Mouse (Mus musculus) cortical plate, adult 2 months (tissue): Measurements from ENCODE around the gene Bcan.

Experiments used
- CTCF ChIP-seq: fragments of 200-500 bp; IDR thresholded peaks from 2 replicates; pipeline ENCODE4 v1.5.1; 2011; ENCODE audit warnings: mild to moderate bottlenecking, control low read depth, low read length; ENCODE audit not compliant: insufficient read depth; ENCODE audit errors: extremely low read depth
- POLR2A ChIP-seq: fragments of 200-500 bp; IDR thresholded peaks from 2 replicates; pipeline ENCODE4 v1.6.1; 2011; ENCODE audit warnings: mild to moderate bottlenecking, low read length, control low read depth; ENCODE audit not compliant: insufficient read depth; ENCODE audit errors: extremely low read depth

GRCm38 (mm10) chr3:88035561-88036293 is 35.7 kb upstream of the Bcan start:
- no peak for TF ChIP-seq CTCF
- TF ChIP-seq POLR2A: no peak
